Mouse (Mus musculus): ENCODE measurements around the gene Selenbp1. TPM values are rescaled to one million over a fixed set of nuclear protein-coding genes. Genes with fewer than 3 reads are reported as not detected.
"Not testable (repeated sequence)": the region's sequence is repeated elsewhere in the genome, so short reads cannot be mapped to it uniquely, and the experiment has no call there.

Gene Selenbp1
- total RNA-seq (2021): 10 to 100 TPM; 47.5 to 52.7 TPM
- polyA plus RNA-seq (2012; rRNA removed): 102 and 126 TPM in 2 replicates
- long read RNA-seq, transcript Selenbp1-201 (12 exons, 1,712 nt): major isoform, 49 of 52 reads
- long read RNA-seq, partial matches to known transcripts: 3 of 52 reads
- long read RNA-seq, other reads (novel, unspliced or antisense): 0 of 52 reads

DNA sequence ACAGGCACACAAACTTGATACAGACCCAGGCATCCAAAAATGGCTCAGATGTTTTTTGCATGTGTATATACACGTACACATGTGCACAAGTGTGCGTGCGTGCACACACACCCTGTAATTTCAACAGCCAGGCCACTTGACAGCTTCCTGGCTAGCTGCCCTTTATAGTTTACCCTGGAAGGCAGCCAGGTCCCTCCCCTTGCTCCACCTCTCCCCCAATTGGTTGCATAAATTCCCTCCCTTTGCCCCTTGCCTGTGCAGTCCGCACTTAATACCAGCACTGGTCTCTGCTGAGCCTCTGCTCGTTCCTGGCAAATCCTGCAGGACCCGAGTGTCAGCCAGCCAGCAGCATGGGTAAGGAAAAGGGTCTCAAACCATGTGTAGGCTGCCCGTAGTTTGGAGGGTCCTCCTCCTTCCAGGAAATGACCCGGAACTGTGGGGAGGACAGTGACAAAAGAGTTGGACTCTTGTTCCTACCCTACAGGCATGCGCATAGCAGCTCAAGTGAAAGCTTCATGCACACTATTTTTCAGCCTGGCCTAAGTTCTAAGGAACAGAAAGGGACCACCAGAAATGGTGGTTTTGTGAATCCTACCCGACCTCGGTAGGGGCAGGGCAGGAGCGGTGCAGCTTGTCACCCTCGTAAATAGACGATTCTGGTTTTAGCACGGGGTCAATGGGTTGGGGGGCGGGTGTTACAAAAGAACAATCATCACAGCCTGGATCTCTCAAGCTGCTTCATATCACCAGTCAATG lies at the start of gene Selenbp1:
Gene Selenbp1 (plus strand): TSS at position 248 of the 756 bp plus-strand sequence.
- peak; percentile 94 for DNase-seq

DNA sequence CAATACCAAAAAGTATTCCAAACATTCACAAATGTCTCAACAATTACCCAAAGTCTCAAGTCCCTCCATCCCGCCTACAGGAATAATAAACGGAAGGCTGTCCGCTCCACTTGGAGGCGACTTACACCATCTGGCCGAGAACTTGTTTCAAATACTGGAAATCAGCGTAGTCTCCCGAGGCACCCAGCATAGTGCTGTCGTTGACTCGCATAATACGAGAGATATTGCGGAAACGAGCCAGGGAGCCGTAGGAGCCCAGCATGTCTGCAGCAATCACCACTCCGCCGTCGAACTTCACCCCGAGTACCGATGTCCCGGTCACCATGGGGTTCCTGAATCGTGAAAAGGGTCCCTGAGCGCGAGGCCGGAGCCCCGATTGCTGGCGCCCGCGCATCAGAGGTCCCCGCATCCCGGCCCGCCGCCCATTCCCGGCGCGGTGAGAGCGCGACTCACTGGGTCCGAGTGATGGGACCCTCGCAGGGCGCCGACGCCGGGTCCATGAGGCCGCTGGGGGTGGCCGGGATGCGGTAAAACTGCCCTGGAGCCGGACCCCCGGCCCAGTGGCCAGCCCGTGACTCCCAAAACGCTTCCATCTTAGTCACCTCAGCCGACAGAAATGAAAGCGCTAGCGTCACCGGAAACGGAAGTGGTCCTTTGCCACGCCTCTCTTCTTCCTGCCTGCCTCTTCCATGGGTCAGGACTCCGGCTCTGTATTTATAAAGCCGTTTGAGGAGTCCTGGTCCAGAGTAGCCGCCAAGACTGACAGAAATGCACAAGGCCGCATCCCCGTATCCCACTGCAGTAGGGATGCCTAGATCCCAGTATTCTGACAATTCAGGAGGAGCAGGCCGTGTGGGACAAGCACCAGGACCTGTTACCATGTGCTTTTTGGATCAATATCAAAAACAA lies 46.3 kb upstream of the Selenbp1 start, which contains the start of gene Psmb4:
Gene Psmb4 (minus strand): TSS at position 646 of the 909 bp plus-strand sequence.
- DNase-seq: peak; percentile 90

DNA sequence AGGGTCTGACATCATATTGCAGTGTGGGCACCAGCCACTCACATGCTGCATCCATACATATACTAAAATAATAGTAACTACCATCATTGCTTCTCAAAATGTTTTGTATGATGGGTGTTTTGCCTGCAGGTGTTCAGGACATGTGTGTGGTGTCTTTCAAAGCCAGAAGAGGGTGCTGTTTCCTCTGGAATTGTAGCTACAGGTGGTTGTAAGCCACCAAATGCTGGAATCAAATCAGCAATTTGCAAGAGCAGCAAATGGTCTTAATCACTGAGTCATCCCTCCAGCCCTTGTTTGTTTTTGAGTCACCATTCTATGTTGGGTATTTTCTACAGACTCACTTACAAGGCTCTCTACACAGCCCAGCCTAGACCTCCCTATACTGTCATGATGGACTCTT lies 44.3 kb upstream of the Selenbp1 start:
- peak; percentile 68 for DNase-seq

GRCm38 (mm10) chr3:94894076-94894475 lies 38.8 kb upstream of the Selenbp1 start:
- DNase-seq: peak; percentile 52

GRCm38 (mm10) chr3:94902747-94903146 lies 30.1 kb upstream of the Selenbp1 start:
- DNase-seq: peak; percentile 61

DNA sequence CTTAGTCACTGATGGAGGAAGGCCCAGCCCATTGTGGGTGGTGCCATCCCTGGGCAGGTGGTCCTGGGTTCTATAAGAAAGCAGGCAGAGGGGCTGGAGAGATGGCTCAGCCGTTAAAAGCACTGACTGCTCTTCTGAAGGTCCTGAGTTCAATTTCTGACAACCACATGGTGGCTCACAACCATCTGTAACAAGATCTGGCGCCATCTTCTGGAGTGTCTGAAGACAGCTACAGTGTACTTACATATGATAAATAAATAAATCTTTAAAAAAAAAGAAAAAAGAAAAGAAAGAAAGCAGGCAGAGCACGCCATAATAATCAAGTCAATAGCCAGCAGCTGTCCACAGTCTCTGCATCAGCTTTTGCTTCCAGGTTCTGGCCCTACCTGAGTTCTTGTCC lies 28.1 kb upstream of the Selenbp1 start:
- DNase-seq: not testable (repeated sequence)

- DNase-seq: no peak
These were observed 26.4 kb upstream of the Selenbp1 start for GRCm38 (mm10) chr3:94906482-94906881.

- no peak for DNase-seq
These were observed 21.7 kb upstream of the Selenbp1 start for GRCm38 (mm10) chr3:94911050-94911693.

GRCm38 (mm10) chr3:94913801-94914200 lies 19.1 kb upstream of the Selenbp1 start:
- DNase-seq: no peak

GRCm38 (mm10) chr3:94915903-94916741 lies 16.7 kb upstream of the Selenbp1 start:
- no peak for DNase-seq

DNA sequence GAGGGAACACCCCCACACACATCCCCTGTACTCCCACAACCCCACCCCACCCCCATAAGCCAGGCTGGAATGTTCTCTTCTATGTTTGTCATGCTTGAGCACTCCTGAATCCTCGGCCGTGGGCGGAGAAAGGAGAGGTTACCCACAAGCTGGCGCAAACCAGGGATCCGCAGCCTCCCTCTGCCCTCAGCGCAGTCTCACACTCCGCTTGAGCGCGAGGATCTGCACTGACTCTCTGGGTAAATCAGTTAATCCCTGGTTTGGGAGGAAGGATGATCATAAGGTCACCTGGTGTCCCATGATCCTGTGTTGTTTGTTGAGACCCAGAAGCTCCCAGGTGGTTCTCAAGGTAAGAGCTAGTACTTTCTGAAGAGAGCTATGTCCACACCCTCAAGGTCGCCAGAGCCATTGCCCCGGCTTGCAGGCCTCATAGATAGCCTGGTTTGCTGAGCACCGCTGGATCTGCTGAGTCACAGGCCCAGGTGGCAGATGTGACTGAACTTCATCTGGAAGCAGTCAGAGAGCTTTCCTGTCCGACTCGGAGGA lies 15.0 kb upstream of the Selenbp1 start:
- no peak for DNase-seq

GRCm38 (mm10) chr3:94918845-94919244 lies 14.0 kb upstream of the Selenbp1 start:
- no peak for DNase-seq

- DNase-seq: no peak
These were observed 11.8 kb upstream of the Selenbp1 start for GRCm38 (mm10) chr3:94921104-94921503.

DNA sequence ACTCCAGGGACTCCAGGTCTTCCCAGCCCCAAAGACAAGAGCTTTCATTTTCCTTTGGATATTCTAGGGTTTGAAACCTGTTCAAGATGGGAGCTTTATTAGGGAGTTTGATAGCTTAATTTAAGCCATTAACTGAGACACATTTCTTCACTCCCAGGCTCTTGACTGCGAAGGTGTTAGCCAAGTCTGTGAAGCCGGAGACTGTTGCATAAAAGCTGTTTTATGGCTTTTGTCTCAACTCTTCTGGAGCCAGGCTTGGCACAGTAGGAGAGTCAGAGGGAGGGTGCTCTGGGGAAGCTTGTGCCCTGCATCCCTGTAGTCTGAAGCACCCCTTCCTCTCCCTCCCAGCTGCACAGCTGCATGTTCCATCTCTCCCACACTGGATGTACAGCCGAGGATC lies 10.5 kb upstream of the Selenbp1 start:
- no peak for DNase-seq

- DNase-seq: no peak
These were observed 8.2 kb upstream of the Selenbp1 start for GRCm38 (mm10) chr3:94924688-94925087.

DNA sequence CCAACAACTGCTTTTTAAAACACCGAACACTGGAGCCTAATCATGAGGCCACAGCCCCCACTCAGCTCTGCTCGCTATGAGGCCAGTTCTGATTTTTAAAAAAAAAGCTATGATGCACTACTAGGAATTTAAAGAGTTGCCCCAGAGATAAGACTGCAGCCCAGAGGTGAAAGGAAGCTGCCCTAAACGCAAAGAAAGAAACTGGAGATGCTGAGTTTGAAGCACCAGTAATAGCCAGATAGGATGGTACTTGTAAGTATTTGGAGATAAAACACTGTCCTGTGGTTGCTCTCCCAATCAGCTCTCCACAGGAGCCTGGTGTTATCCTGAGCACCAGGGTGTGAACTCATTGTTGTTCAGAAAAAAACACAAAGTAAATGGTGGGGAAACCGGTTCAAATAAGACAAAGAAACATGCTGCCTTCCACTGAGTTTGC lies 6.5 kb upstream of the Selenbp1 start:
- not testable (repeated sequence) for DNase-seq

DNA sequence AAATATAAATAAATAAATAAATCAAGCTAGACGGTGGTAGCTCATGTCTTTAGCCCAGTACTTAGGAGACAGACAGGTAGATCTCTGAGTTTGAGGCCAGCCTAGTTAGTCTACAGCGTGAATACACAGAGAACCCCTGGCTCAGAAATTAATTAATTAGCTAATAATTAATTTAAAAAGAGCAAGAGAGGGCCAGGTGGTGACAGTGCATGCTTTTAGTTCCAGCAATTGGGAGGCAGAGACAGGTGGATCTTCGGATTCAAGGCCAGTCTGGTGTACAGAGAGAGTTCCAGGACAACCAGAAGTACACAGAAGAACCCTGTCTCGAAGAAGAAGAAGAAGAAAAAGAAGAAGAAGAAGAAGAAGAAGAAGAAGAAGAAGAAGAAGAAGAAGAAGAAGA lies 3.9 kb upstream of the Selenbp1 start:
- DNase-seq: not testable (repeated sequence)

- DNase-seq: peak; percentile 59
These were observed 2.2 kb upstream of the Selenbp1 start for GRCm38 (mm10) chr3:94930386-94931266.

- DNase-seq: not testable (repeated sequence)
These were observed 1.3 kb upstream of the Selenbp1 start for GRCm38 (mm10) chr3:94931427-94932082.
